Mouse (Mus musculus): Measurements from ENCODE around the gene Lmf1.

Lmf1 gene

DNA sequence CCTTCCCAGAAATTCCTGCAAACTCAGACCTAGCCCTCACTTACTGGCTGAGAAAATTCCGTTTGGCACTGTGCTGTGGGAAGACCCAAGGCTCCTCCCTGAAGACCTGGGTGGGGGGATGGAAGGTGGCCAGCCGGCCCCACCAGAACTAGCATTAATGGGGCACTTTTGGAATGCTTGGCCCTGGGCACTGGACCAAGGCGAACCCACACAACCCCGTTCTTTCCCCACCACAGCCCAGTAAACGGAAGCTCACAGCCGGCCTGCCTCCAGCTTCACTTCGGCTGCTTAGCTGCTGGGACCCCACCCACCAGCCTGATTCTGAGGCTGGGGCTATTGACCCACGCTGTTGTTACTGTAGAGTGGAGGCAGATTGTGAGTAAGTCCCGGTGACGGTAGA, 10.7 kb upstream of the Lmf1 start:
- DNase-seq (ENCODE audit: low read depth, low spot score) = no peak

DNA sequence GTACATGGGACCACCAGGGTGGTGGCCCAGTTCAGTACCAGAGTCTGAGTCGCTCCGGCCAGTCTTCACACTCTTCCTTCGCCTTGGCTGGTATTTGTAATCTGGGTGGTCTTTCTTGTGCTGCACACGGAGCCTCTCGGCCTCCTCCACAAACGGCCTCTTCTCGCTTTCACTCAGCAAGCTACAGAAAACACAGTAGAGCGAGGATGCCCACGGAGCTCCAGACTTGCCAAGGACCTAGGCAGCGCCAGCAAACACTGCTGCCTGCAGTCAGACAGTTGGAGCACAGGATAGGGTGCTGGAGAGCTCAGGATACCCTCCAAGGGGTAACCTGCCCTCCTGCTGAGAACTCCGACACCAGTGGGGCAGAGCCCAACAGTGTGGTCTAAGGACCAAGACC, 10.0 kb upstream of the Lmf1 start:
- no peak for DNase-seq (ENCODE audit: low read depth, low spot score)

DNA sequence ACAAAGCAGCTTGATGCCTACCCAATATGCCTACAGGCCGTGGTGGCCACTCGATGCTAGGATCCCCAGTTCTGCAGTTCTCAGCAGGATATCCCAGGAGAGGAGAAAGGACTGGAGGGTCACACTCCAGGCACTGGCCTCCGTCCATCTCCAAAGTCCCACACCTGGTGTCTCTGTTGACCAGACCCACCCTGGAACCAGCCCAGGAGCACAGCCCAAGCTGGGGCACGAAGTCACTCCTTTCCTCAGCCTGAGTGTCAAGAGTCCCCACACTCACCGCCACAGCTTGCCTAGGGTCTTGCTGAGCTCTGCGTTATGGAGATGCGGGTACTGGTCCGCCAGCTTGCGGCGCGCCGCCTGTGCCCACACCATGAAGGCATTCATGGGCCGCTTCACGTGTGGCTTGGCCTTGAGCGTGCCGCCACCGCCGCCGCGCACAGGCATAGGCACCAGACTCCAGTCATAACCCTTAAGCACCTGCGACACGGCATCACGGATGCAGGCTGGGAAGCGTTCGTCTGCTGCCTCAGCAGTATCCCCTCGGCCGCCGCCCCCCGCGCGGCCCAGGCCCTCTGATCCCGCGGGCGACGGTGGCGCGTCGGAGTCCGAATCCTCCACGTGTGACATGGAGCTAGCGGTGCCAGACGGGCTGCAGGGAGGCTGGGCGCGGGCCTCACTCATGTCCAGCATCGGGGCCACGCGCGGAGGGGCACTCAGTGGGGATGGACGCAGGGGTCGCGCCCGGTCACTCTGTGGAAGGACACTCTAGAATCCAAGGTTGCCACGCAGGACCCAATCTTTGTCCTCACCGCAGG, 8.8 kb upstream of the Lmf1 start:
- DNase-seq (ENCODE audit: low read depth, low spot score) = no peak

DNA sequence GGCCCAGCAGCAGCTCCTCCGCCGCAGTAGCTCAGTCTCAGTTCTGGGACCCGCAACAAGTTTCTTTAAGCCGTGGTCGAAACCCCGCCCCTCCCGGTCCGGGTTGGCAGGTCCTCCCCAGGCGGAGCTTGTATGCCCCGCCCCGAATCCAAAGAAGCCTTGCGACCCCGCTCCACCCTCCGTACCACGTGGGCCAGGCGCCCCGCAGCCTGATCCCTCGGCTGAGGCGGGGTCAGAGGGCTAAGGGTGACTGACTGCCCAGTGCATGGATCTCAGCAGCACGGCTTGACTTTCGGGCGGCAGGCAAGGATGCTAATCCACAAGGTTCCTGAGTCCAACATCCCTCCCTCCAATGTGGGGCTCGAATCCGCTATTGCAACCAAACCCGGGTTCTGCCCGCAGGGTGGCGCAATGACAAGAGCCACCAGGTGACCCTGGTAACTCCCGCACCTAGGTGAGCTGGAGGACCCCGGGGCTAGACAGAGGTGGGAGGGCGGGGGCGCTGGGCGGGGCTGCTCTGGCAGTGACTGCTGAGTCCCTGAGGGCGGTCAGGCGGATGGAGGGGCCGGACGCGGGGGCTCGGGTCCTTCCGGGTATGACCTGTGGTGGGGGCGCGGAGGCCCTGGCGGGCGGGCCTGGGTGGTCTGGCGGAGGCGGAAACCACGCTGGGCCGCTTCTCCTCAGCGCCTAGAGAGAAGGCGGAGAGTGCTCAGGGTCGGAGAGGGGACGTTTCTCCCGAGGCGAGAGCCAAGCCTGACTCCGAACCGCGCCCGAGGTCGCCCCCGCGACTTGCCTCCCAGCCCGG, 8.0 kb upstream of the Lmf1 start, which contains the start of gene Sox8:
TSS of gene Sox8 (minus strand) at position 39 of the 805 bp plus-strand sequence.
- peak; percentile 81 for DNase-seq (ENCODE audit: low read depth, low spot score)

DNA sequence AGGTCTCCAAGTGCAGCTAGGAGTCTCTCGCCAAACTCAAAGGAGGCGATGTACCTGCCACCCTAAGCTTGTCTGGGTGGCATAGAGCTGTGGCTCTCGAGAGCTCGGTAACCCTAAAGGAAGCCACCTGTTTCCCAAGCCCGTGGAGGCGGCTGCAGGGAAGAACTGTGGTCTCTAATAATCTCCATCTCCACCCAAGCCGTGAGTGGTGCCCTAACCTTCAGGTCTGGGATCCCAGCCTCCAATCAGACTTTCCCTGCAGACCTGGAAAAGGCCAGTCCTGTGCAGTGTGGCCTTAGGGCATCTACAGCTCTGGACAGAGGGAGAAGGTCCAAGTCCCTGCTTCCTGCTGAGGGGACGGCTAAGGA, 7.4 kb upstream of the Lmf1 start:
- no peak for DNase-seq (ENCODE audit: low read depth, low spot score)

DNA sequence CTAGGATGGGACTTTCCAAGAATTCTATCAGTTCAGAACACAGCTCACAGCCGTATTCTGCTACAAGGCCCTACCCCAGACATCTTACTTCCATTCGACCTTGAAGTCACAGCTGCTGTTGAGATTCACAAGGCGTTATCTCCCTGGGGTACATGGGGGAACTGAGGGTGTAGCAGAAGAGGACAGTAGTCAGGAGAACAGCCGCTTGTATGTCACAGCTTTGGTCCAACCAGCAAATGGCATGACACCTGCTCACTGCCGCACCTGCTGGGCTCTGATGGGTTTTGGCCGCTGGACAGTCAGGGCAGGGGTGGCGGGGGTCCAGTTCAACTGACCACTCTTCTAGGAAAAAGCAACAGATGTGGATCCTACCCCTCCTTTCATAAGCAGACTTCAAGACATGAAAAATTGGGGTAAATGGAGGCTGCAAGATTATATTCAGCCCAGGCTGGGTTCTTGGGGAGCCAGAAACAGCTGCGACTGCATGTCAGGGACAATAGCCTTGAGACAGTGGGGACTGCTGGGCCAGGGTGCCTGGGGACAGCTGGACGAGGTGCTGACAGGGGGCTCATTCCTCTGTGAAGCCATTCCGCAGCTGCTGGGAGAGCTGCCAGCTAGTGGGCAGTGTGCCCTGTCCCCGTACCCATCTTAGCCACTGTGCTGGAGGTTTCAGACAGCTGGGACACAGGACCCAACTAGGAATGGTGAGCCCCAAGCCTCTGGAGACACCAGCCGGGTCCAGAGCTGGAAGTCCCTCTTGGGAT, 3.5 kb upstream of the Lmf1 start:
- DNase-seq (ENCODE audit: low read depth, low spot score) = no peak

DNA sequence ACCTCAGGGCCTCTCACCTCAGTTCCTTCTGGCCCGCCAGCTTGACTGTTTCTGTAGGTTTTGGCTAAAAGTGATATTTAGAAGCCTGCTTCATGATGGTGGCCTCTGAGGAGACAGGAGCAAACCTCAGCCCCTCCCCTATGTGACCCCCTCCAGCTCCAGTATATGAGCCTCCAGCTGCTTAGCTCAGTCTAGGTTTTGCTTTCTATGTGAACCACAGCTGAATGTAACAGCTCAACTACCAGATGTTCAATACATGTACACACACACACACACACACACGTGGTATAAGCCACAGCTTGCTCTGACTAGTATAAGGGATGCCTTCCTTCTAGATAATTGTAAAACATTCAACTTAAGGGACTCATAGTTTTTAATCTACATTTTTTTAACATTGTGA, 2.9 kb upstream of the Lmf1 start:
- DNase-seq (ENCODE audit: low read depth, low spot score) = no peak

DNA sequence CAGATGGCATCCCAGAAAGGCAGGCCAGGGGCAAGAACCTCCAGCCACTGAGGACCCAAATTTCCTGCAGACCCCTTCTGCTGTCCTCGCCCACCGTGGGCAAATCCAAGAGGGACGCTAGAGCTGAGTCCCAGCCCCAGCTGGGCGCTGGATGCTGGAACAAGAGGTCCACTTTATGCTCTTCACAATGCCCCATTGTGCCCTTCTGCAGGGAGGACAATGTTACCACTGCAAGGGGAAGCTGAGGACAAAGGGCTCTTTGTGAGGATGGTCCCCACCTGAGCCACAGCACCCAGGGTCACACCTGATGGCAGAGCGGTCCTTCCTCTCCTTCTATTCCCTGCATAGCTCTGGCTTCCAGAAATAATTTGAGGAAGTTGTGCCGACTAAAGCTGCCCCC, 1.6 kb upstream of the Lmf1 start:
- no peak for DNase-seq (ENCODE audit: low read depth, low spot score)

DNA sequence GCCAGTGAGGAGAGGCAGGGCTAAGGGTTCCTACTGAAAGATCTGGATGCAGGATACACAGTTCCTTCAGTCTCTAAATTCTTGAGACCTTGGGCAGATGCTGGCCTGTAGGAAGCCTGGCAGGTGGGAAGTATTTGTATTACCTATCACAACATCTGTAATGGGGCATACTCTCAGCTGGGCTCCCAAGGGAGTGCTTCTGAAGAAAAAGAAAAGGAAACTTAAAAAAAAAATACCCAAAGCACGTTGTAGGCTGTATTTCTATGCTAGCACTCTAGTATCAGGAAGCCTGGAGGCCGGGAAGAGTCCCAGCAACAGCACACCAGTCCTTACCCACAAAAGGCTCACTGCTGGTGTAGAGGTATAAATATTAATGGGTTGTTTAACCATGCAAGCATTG, 1.2 kb upstream of the Lmf1 start:
- DNase-seq (ENCODE audit: low read depth, low spot score) = no peak

DNA sequence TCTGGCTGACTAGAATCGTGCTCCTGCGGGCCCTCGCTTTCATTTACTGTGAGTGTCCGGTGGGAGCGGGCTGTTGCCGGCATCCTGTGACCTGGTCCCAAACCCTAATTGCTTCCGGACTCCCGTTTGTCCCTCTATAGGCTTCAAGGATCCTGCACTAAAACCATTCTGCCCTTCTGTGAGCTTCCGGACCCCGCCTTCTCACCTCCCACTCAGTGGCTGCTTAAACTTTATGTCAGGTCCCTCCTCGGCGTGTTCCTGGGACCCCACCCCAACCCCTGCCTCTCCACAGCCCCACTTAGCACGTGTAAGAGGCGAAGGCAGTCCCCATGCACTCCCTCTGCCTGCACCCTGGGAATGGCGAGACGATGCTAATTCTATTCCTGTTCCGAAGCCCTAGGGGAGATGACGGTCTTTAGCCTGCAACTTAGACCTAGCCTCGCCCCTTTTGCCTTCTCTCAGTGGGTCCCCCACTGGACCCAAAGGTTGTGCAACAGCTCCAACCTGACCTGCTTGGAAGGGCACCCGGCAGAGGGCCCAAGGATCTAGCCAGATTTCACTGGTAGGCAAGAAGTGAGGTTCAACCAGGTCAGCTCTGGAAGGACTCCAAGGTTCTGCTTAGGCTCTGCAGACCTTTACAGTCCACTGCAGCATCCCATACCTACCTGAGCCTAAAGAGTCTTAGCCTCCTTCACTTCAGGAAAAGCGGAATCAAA, 605 bp downstream of the Lmf1 start:
- DNase-seq (ENCODE audit: low read depth, low spot score) = no peak

DNA sequence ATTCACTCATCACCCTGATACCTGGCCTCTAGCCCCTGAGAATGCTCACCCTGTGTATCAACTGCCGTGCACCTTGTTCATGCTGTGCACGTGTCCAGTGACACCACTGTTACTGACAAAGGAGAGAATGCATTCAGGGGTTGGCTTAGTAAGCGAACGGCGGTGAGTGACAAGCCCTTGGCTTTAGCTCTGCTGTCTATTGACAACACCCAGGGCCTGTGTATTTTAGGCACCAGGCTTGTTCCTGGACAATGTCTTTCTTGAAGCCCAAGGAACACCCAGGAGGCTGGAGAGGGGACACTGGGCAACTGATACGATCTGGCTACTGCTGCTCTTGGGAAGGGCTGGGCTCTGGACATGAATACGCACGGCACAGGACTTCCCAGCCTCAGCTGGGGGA, 3.2 kb downstream of the Lmf1 start:
- no peak for DNase-seq (ENCODE audit: low read depth, low spot score)

DNA sequence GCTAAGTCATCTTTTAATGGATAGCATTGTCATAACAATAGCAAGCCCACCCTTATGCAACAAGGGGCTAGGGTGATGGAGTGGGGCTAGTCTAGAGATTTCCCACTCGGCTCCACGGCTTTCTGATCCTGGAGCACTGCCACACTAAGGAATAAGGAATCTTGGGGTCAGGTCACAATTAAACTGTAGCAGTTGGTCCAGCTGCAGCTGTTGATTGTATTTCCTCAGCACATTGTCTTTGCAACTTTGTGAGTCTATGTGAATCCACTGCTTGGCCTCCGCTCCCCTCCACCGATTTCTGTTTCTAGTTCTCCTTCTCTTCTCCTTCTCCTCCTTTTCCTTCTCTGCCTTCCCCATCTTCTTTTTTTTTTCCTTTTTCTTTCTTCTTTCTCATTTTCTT, 4.2 kb downstream of the Lmf1 start:
- DNase-seq (ENCODE audit: low read depth, low spot score) = no peak

DNA sequence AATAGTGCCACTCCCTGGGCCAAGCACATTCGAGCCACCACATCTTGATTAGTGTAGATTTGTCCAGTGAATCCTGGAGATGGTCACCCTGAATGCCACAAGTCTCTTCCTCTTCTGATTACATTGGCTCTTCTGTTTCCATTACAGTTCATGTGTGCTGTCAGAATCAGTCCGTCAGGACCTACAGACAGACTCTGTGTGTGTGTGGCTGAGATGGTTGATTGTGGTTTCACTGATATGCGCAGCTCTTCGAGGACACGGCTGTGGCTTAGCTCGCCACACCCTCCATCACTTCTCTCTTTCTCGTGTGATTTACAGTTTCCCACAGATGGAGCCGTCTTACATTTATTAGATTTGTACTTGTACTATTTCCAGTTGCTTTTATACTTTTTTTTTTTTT, 5.0 kb downstream of the Lmf1 start:
- DNase-seq (ENCODE audit: low read depth, low spot score) = no peak

DNA sequence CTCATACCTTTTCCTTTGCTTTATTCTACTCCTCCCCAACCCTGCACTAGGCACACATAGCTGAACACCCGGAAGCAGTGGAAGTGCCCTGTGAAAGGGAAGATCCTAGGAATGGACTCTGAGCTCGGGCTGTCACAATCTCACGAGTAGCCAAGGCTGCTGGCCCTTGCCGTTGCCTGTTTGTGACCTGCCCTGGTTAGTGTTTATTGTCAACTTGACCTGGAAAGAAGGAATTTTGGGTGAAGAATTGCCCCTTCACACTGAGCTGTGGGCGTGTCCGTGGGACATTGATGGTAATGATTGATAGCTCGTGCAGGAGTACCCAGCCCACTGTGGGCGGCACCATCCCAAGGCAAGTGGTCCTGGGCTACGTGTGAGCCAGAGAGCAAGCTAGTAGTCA, 5.8 kb downstream of the Lmf1 start:
- DNase-seq (ENCODE audit: low read depth, low spot score) = no peak

DNA sequence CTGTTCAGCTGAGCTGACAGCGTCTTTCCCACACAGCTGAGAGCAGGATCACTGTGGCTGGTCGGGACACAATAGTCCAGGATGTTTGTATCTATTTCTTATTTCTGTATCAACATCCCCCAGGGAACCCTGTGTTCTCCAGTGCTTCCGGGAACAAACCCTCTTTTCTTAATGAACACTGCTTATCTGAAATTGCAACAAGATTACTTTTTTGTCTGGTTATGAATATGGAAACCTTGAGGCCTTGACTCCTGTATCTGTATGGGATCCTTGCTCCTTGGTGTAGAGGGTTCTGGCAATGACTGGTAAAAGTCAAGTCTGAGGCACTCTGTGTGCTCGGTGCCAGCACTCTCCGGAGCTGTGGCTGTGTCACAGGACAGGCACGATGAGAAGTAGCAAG, 11.2 kb downstream of the Lmf1 start:
- no peak for DNase-seq (ENCODE audit: low read depth, low spot score)

DNA sequence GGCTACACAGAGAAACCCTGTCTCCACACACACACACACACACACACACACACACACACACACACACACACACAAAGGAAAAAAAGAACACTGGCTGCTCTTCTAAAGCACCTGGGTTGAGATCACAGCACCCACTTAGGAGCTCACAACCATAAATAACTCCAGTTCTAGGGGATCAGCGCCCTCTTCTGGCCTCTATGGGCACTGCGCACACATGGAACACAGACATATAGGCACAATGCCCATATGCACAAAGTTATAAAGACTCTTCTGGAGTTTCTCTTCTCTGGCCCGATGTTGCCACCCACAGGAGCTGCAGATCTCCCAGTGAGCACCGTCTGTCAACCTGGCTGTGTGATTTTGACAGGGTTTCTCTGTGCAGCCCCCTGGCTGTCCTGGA, 12.1 kb downstream of the Lmf1 start:
- no peak for DNase-seq (ENCODE audit: low read depth, low spot score)

DNA sequence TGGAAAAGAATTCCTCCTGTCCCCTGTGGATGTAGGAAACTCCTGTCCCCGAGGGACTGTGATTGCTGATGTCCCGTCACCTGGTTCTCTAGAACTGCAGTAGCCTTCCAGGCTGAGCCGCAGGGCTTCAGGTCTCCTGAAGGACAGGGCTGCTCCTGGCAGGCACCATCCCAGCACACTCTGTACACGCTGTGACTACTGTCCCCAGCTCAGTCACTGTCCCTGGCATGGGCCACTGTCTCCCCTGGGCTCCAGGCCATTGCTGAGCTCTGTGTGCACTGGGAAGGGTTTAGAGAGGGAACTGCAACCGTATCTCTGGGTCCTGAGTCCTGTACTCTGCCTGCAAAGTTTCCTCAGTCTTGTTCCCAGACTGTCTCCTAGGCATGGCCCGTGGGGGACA, 13.5 kb downstream of the Lmf1 start:
- no peak for DNase-seq (ENCODE audit: low read depth, low spot score)

DNA sequence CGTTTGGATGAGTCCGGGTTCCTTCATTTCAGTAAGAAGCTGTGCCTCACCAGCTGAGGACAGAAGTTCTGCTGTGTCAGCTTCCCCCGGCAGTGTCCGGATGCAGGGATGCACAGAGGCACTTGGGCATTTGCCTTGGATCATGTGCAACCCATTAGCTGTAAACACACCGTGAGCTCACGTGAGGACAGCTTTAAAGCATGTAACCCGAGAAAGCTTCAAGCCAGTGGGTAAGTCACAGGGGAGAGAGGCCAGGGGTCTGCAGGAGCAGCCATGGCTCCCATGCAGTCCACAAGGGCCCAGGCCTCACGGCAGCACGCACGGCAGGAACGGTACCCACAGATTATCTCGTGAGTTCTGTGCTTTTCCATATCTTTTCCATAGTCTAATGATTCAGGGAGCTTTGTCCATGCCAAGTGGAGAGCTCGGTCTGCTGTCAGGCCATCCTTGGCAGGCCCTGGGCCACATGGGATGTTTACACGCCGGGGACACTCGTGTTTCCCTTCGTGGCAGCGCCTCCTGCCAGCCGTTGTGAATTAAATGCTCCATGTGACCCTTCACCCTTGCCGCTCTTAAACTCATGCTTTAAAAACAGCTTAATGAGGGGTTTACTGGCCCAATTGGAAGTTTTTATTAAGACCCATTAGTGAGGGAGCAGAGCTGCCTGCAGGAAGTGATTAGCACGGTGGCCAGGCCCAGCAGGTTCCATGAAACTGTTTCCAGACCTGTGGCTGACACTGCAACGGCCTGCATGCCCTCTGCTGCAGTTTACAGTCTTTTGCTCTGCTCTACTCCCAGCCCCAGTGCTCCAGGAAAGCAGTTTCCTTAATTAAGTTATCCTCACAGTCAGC, 14.8 kb downstream of the Lmf1 start:
- DNase-seq (ENCODE audit: low read depth, low spot score) = peak; percentile 91

DNA sequence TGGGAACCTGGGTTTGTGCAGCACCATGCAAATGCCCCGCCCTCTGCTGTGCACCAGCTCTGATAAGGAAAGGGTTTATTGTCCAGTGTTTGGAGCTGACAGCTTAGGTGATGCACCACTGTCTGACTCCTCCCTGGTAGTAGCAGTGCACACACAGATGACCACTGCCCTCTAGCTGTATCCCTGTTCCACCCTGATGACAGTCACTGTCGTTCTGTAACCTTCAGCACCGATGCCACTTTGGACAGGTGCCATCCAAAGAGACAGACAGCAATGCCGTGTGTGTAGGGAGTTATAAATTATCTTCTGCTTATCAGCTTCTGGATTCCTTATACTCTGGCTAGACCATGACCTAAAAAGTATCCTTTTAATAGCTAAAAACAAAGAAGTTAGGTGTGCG, 16.6 kb downstream of the Lmf1 start:
- no peak for DNase-seq (ENCODE audit: low read depth, low spot score)

DNA sequence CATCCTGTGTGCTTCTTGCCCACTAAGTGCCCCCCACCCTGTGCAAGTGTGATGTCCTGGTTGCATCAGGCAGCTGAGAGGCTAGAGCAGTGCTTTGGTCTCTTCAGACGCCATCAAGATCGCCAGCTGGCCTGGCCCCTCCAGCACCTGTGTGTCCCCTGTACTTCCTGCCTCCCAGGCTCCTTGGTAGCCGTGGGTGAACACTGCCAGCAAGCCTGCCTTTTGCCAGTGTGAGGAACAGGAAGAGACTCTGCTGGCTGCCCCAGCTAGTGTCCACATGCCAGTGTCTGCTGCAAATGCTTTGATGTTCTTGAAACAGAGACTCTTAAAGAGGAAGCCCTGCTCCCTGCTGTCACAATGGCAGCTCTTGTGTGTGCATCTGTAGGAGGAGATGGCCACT, 18.7 kb downstream of the Lmf1 start:
- no peak for DNase-seq (ENCODE audit: low read depth, low spot score)

DNA sequence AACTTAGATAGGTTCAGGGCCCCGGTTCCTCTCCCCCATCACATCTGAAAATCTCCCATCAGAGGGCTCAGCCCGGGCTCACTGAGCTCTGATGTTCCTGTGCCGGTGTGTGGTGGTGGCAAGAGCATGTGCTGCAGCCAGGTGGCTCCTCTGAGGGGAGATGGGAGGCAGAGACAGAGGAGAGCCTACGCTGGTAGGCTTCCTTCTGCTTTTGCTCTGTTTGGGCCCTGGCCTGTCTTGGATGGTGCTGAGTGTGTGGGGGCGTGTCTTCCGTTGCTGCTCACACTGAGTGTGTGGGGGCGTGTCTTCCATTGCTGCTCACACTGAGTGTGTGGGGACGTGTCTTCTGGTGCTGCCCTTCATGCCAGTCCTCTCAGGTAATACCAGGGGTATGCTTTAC, 23.5 kb downstream of the Lmf1 start:
- DNase-seq (ENCODE audit: low read depth, low spot score) = no peak

Data from forelimb bud, embryonic 11.5 days (tissue).